Mouse (Mus musculus) lung, embryonic 16.5 days (tissue): ENCODE measurements around the gene Klf16. TPM values are rescaled to one million over a fixed set of nuclear protein-coding genes. Genes with fewer than 3 reads are reported as not detected.
A peak's percentile ranks its signal among the peaks of the same experiment; 100 is the strongest.

Source experiments
- ATAC-seq: fragments of 200-750 bp; cut with Nextera tagmentation; 2 replicates; pipeline ENCODE4 v1.8.0; 2017; ENCODE audit warnings: low read depth, mild to moderate bottlenecking, moderate library complexity
- H3K27ac ChIP-seq: fragments of 300-500 bp; sonication (generic); 2 replicates; pipeline ENCODE4 v1.5.1; 2014; ENCODE audit warnings: mild to moderate bottlenecking, control low read depth, low read length
- H3K27me3 ChIP-seq: fragments of 300-500 bp; sonication (generic); 2 replicates; pipeline ENCODE4 v1.6.1; 2014; ENCODE audit warnings: low read depth, low read length, mixed read lengths; ENCODE audit not compliant: control insufficient read depth, insufficient read depth
- H3K36me3 ChIP-seq: fragments of 300-500 bp; sonication (generic); 2 replicates; pipeline ENCODE4 v1.6.1; 2014; ENCODE audit warnings: low read length; ENCODE audit not compliant: control insufficient read depth, insufficient read depth
- H3K4me1 ChIP-seq: fragments of 300-500 bp; sonication (generic); replicated peaks from 2 replicates; pipeline ENCODE4 v1.6.1; 2014; ENCODE audit warnings: low read length, mixed read lengths; ENCODE audit not compliant: control insufficient read depth, insufficient read depth
- H3K4me2 ChIP-seq: fragments of 300-500 bp; sonication (generic); 2 replicates; pipeline ENCODE4 v1.6.1; 2014; ENCODE audit warnings: low read depth, low read length, control low read depth
- H3K4me3 ChIP-seq: fragments of 300-500 bp; sonication (generic); 2 replicates; pipeline ENCODE4 v1.5.1; 2014; ENCODE audit warnings: mild to moderate bottlenecking, low read length, control low read depth
- H3K9ac ChIP-seq: fragments of 300-500 bp; sonication (generic); 2 replicates; pipeline ENCODE4 v1.6.1; 2014; ENCODE audit warnings: low read length, control low read depth
- H3K9me3 ChIP-seq: fragments of 300-500 bp; sonication (generic); 2 replicates; pipeline ENCODE4 v1.6.1; 2016; ENCODE audit warnings: low read length; ENCODE audit not compliant: control insufficient read depth
- WGBS: fragments of 180-500 bp; shearing (Covaris S2); extraction: QIAGEN DNeasy Blood & Tissue Kit; methylation state at CpG from one replicate; pipeline ENCODE4 v1.1.7; 2014; 5-methylcytosine and 5-hydroxymethylcytosine counted together
- polyA plus RNA-seq: library from polyadenylated mRNA; unstranded; fragments of >200 nt; fragmentation: Nextera tagmentation; extraction: Ambion mirVana; gene quantifications from 2 replicates; pipeline ENCODE4 v1.2.1, GENCODE M21; 2015

Klf16 gene
- polyA plus RNA-seq, 1 experiment from 2014 or later: 8.2 TPM

DNA sequence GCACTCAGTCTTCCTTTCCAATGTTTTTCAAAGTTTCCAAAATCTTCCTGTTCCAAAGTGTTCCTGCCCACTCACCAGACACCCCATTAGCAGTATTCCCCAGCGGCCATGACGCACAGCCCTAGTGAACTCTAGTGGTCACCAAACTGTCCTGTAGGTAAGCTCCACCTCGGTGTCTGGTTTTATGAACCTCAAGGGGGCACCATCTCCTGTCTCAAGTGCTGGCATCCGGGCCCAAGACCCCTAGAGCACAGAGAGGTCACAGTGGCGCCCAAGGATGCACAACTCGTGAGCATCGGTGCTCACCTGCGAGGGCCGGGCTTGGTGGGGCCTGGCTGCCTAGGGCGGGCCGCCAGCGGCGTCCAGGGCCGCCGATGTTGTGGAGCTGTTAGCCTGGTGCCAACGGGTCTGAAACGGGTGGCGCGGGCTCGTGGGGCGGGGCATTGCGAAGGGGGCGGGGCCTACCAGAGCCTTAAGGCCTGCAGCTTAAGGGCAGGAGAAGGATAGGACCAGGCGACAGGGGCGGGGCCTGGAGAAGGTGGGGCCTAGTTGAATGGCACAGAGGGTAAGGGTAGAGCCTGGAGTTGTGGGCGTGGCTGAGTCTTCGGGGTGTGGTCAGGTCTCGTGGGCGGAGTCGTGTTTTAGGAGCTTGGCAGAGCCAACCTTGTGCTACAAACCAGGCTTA lies 38.3 kb downstream of the Klf16 start, which contains the start of gene Atp8b3:
Atp8b3 (minus strand) TSS at position 415 of the 685 bp plus-strand sequence.
- peak within 1 kb of the TSS; percentile 56 for H3K9ac ChIP-seq

DNA sequence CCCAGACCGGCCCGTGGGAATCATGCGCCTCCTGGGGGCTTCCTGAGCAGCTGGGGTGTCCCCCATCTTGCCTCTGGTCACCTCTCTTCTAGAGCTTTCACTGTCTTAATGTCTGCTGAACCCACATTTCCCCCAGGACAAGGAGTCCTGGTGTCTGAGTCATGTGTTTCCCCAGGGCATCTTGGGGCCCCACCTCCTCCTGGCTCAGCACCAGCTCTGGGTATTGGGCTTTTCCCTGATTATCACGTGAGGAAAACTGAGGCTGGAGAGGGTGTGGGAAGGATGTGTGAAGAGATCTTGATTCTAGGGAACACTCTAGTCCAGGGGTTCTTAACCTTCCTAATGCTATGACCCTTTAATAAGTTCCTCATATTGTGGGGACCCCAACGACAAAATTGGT lies 38.9 kb downstream of the Klf16 start:
- Histone ChIP-seq H3K27ac (no peak overlapping the region), H3K27me3 (peaks cover 15% of the 10 kb centered on the region), H3K4me3 (no peak overlapping the region), H3K9me3 (no peaks in the 10 kb centered on the region), H3K4me1 (peaks cover 10% of the 10 kb centered on the region), H3K36me3 (peaks cover 12% of the 10 kb centered on the region), H3K9ac (no peak overlapping the region), H3K4me2 (no peak overlapping the region)
- no peak for ATAC-seq
- 53% methylated on average over 5 of the region's 5 CpGs for WGBS

More for the DNA sequence above, 38.3 kb downstream of the Klf16 start, which contains the start of gene Atp8b3:
- Histone ChIP-seq H3K27ac (peak within 1 kb of the TSS; percentile 37), H3K36me3 (peaks cover 13% of the 10 kb centered on the region), H3K9me3 (no peaks in the 10 kb centered on the region), H3K4me3 (peak within 1 kb of the TSS; percentile 41), H3K4me1 (peaks cover 10% of the 10 kb centered on the region), H3K27me3 (peaks cover 15% of the 10 kb centered on the region), H3K4me2 (peak within 1 kb of the TSS; percentile 54)
- ATAC-seq: peak; percentile 91
- 2% methylated on average over 30 of the region's 30 CpGs for WGBS

- ATAC-seq: no peak
- Histone ChIP-seq H3K4me2 (0 out of 2 replicates have a peak overlapping the region, but pooled peaks have one; percentile 23), H3K4me1 (peaks cover 10% of the 10 kb centered on the region), H3K9ac (no peak overlapping the region), H3K9me3 (no peaks in the 10 kb centered on the region), H3K27ac (no peak overlapping the region), H3K36me3 (no peaks in the 10 kb centered on the region), H3K27me3 (peaks cover 15% of the 10 kb centered on the region), H3K4me3 (no peak overlapping the region)
- 12% methylated on average over 13 of the region's 13 CpGs for WGBS
These were observed 41.4 kb downstream of the Klf16 start for GRCm38 (mm10) chr10:80535711-80536110.

- no peak overlapping the region for H3K9ac ChIP-seq
- no peak for ATAC-seq
- H3K4me3 ChIP-seq: peak overlapping the region; percentile 13; the same call in 1 of the 2 replicates
- peak overlapping the region; percentile 23; the same call in 1 of the 2 replicates for H3K4me2 ChIP-seq
- WGBS: 8% methylated on average over 14 of the region's 14 CpGs
- no peaks in the 10 kb centered on the region for H3K9me3 ChIP-seq
- no peak overlapping the region for H3K27ac ChIP-seq
- H3K36me3 ChIP-seq: no peaks in the 10 kb centered on the region
- H3K4me1 ChIP-seq: peaks cover 10% of the 10 kb centered on the region
- H3K27me3 ChIP-seq: peaks cover 15% of the 10 kb centered on the region
These were observed 42.0 kb downstream of the Klf16 start for GRCm38 (mm10) chr10:80535071-80535470.

GRCm38 (mm10) chr10:80533704-80534103 lies 43.4 kb downstream of the Klf16 start:
- H3K4me1 ChIP-seq: peaks cover 3% of the 10 kb centered on the region
- 14% methylated on average over 7 of the region's 7 CpGs for WGBS
- H3K4me3 ChIP-seq: no peak overlapping the region
- no peak overlapping the region for H3K4me2 ChIP-seq
- no peaks in the 10 kb centered on the region for H3K9me3 ChIP-seq
- ATAC-seq: no peak; the same call in 1 of the 2 replicates
- no peak overlapping the region for H3K27ac ChIP-seq
- H3K36me3 ChIP-seq: no peaks in the 10 kb centered on the region
- H3K27me3 ChIP-seq: peaks cover 15% of the 10 kb centered on the region
- H3K9ac ChIP-seq: no peak overlapping the region

DNA sequence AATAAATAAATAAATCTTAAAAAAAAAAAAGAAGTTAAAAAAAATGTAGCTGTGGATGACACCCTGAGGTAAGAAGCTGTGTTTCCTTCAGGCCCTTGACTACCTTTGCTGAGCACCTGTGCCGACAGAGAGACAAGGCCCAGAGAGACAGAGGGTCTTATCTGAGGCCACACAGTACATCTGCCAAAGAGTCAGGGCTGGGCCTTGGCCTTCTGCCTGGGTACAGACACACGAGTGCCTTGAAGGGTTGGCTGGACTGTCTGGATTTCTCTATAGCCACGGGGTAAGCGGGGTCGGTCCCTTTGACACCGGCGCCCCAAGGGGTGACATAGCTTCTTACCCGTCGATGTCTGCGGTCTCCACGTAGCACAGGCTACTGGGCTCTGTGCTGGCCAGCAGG lies 44.3 kb downstream of the Klf16 start:
- Histone ChIP-seq H3K4me3 (no peak overlapping the region), H3K36me3 (no peaks in the 10 kb centered on the region), H3K4me1 (peaks cover 3% of the 10 kb centered on the region; the same call in 1 of the 2 replicates), H3K27me3 (peaks cover 12% of the 10 kb centered on the region; the same call in 1 of the 2 replicates), H3K9ac (no peak overlapping the region), H3K9me3 (no peaks in the 10 kb centered on the region), H3K4me2 (no peak overlapping the region), H3K27ac (no peak overlapping the region)
- 75% methylated on average over 11 of the region's 11 CpGs for WGBS
- no peak for ATAC-seq

GRCm38 (mm10) chr10:80526172-80526571 lies 50.9 kb downstream of the Klf16 start:
- ATAC-seq: peak; percentile 76
- WGBS: 13% methylated on average over 9 of the region's 9 CpGs
- Histone ChIP-seq H3K4me3 (no peak overlapping the region), H3K27me3 (no peaks in the 10 kb centered on the region), H3K4me2 (no peak overlapping the region), H3K9ac (no peak overlapping the region), H3K27ac (no peak overlapping the region), H3K36me3 (no peaks in the 10 kb centered on the region), H3K9me3 (no peaks in the 10 kb centered on the region), H3K4me1 (no peaks in the 10 kb centered on the region)

DNA sequence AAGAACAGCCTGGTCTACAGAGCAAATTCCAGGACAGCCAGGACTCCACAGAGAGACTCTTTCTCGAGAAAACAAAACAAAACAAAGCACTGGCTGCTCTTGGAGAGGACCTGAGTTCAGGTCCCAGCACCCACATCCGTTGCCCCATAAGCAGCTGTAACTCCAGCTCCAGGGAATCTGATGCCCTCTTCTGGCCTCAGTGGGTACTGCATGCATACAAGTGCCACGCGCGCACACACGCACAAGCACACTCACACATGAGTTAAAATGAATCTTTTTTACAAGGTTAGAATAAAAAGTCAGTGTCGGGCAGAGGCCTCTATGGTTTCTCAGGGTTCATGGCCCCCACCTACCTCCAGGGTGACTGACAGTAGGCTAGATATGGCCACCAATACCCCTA lies 53.8 kb downstream of the Klf16 start:
- H3K4me3 ChIP-seq: no peak overlapping the region
- no peaks in the 10 kb centered on the region for H3K27me3 ChIP-seq
- H3K4me1 ChIP-seq: no peaks in the 10 kb centered on the region
- H3K36me3 ChIP-seq: no peaks in the 10 kb centered on the region
- no peak for ATAC-seq
- no peak overlapping the region for H3K9ac ChIP-seq
- no peak overlapping the region for H3K27ac ChIP-seq
- H3K4me2 ChIP-seq: no peak overlapping the region
- 92% methylated on average over 7 of the region's 7 CpGs for WGBS
- peaks cover 4% of the 10 kb centered on the region; the same call in 1 of the 2 replicates for H3K9me3 ChIP-seq

GRCm38 (mm10) chr10:80519287-80519686 lies 57.8 kb downstream of the Klf16 start:
- peaks cover 4% of the 10 kb centered on the region; the same call in 1 of the 2 replicates for H3K9me3 ChIP-seq
- no peak overlapping the region for H3K9ac ChIP-seq
- 72% methylated on average over 2 of the region's 2 CpGs for WGBS
- no peak overlapping the region for H3K4me2 ChIP-seq
- H3K27me3 ChIP-seq: peaks cover 12% of the 10 kb centered on the region
- no peaks in the 10 kb centered on the region for H3K36me3 ChIP-seq
- no peak overlapping the region for H3K4me3 ChIP-seq
- no peak for ATAC-seq
- no peak overlapping the region for H3K27ac ChIP-seq
- no peaks in the 10 kb centered on the region for H3K4me1 ChIP-seq
